Mouse (Mus musculus) heart, embryonic 13.5 days (tissue): ENCODE data around the gene Olfr356. TPM values are rescaled to one million over a fixed set of nuclear protein-coding genes. Genes with fewer than 3 reads are reported as not detected.

ENCODE experiments used
- ATAC-seq: fragments of 200-750 bp; cut with Nextera tagmentation; 2 replicates; pipeline ENCODE4 v1.8.0; 2017; ENCODE audit warnings: moderate TSS enrichment; ENCODE audit not compliant: insufficient number of reproducible peaks, low FRiP score, low TSS enrichment; ENCODE audit errors: extremely low read depth
- H3K27ac ChIP-seq: fragments of 300-500 bp; sonication (generic); replicated peaks from 2 replicates; pipeline ENCODE4 v1.5.1; 2015; ENCODE audit warnings: moderate library complexity, mild to moderate bottlenecking, inconsistent platforms
- H3K27me3 ChIP-seq: fragments of 300-500 bp; sonication (generic); replicated peaks from 2 replicates; pipeline ENCODE4 v1.6.1; 2015; ENCODE audit warnings: mild to moderate bottlenecking, inconsistent platforms
- H3K36me3 ChIP-seq: fragments of 300-500 bp; sonication (generic); 2 replicates; pipeline ENCODE4 v1.6.1; 2015; ENCODE audit warnings: mild to moderate bottlenecking, inconsistent platforms
- H3K4me1 ChIP-seq: fragments of 300-500 bp; sonication (generic); 2 replicates; pipeline ENCODE4 v1.6.1; 2015; ENCODE audit warnings: inconsistent platforms
- H3K4me2 ChIP-seq: fragments of 300-500 bp; sonication (generic); 2 replicates; pipeline ENCODE4 v1.6.1; 2015; ENCODE audit warnings: inconsistent platforms, mild to moderate bottlenecking, moderate library complexity
- H3K4me3 ChIP-seq: fragments of 300-500 bp; sonication (generic); 2 replicates; pipeline ENCODE4 v1.5.1; 2015; ENCODE audit warnings: moderate library complexity, mild to moderate bottlenecking, inconsistent platforms
- H3K9ac ChIP-seq: fragments of 300-500 bp; sonication (generic); 2 replicates; pipeline ENCODE4 v1.6.1; 2015; ENCODE audit warnings: inconsistent platforms, mild to moderate bottlenecking, moderate library complexity
- H3K9me3 ChIP-seq: fragments of 300-500 bp; sonication (generic); 2 replicates; pipeline ENCODE4 v1.6.1; 2016; ENCODE audit warnings: inconsistent platforms
- WGBS: fragments of 180-500 bp; shearing (Covaris S2); methylation state at CpG from one replicate; pipeline ENCODE4 v1.1.7; 2015; ENCODE audit warnings: mixed read lengths; 5-methylcytosine and 5-hydroxymethylcytosine counted together
- polyA plus RNA-seq: library from polyadenylated mRNA; unstranded; fragments of >200 nt; fragmentation: Nextera tagmentation; extraction: Ambion mirVana; gene quantifications from 2 replicates; pipeline ENCODE4 v1.2.1, GENCODE M21; 2015

The Olfr356 gene
- polyA plus RNA-seq, result not detected in 2 replicates

DNA sequence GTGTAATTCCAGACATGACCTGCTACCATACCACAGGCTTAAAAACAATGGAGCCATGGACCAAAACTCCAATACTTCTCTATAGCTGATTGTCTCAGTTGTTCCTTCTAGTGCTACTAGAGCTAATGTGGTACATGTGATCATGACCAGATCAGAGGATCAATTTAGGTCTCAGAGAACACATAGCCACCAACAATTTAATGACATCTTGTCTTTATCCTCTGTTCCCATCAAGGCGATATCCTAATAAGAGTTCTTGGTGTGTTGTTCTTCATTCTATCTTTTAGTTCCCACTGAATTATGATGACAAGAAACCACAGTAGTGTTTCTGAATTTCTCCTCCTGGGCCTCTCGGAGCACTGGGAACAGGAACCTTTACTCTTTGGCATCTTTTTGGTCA lies at the start of gene Olfr356:
Olfr356 (plus strand) TSS at position 301 of the 400 bp plus-strand sequence.
- H3K36me3 ChIP-seq, result no peaks in the 10 kb centered on the region
- no peak within 1 kb of the TSS for H3K4me2 ChIP-seq
- ATAC-seq, result no peak
- no peak within 1 kb of the TSS for H3K4me3 ChIP-seq
- H3K9ac ChIP-seq, result no peak within 1 kb of the TSS
- no peaks in the 10 kb centered on the region for H3K27me3 ChIP-seq
- H3K27ac ChIP-seq, result no peak within 1 kb of the TSS
- H3K4me1 ChIP-seq, result no peaks in the 10 kb centered on the region
- H3K9me3 ChIP-seq, result peaks cover 7% of the 10 kb centered on the region; the same call in 1 of the 2 replicates
- 64% methylated on average over 2 of the region's 2 CpGs for WGBS

DNA sequence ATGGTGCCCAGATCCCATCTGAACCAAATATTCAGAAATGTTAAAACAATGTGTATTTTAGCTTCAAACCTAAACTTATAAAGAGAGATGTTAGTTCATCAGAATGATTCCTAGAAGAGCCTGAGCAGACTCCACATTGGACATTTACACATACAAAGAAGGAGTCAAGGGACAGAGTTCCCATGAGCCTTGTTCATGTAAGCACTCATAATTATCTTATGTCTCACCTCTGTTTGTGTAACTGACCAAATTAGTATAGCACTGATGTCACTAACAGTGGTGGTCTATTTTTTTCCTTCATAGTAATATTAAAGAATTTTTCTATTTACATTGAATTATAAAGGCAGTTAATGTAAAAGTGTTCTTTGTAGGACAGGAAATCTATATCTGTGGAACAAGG lies 44.1 kb upstream of the Olfr356 start, which contains the start of gene Olfr353:
Olfr353 (minus strand) TSS at position 101 of the 400 bp plus-strand sequence.
- ATAC-seq, result no peak
- Histone ChIP-seq H3K4me3 (no peak within 1 kb of the TSS), H3K4me1 (no peaks in the 10 kb centered on the region), H3K36me3 (no peaks in the 10 kb centered on the region), H3K4me2 (no peak within 1 kb of the TSS), H3K27me3 (no peaks in the 10 kb centered on the region), H3K9me3 (0 out of 2 replicates have a peak, but pooled peaks cover 11% of the 10 kb centered on the region), H3K9ac (no peak within 1 kb of the TSS), H3K27ac (no peak within 1 kb of the TSS)

DNA sequence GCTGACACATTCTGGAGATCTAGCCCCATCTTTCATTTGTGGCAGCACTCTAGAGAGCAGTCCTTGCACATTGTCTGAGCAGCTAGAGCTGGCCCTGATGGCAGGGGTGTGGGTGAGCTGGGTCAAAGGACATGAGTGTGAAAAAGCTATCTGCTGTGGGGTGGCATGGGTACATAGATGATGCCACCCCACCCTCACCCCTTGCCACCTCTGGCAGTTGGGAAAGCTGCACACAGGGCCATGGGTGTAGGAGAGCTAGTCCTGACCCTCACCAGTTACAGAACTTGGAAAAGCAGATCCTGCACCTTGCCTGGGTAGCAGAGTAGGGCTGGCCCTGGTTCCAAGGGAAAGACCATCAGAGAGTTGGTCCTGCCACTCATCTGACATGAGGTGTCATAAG lies 39.8 kb upstream of the Olfr356 start:
- no peak for ATAC-seq
- Histone ChIP-seq H3K9ac (no peak overlapping the region), H3K4me3 (no peak overlapping the region), H3K4me1 (no peaks in the 10 kb centered on the region), H3K4me2 (no peak overlapping the region), H3K27ac (no peak overlapping the region), H3K27me3 (no peaks in the 10 kb centered on the region), H3K9me3 (peaks cover 15% of the 10 kb centered on the region; the same call in 1 of the 2 replicates), H3K36me3 (no peaks in the 10 kb centered on the region)

DNA sequence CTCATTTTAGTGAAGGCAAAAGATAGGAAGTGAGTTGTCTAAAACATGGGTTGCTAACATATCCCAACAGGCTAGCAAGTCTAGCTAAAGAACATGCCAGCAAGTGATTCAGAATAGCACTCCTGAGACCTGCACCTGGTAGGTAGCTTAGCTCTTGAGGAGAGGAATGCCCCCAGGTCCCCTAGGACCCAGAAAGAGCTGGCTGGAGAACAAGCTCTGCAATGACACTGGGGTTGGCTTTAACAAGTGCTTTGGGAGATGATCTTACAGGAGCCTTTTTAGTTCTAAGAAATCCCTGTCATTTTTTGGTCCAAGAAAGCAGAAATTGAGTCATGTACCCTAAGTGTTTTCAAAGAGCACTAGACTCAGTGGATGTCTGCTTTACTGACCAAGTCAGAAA lies 31.5 kb upstream of the Olfr356 start, which contains the start of gene Olfr354:
Olfr354 (plus strand) TSS at position 301 of the 400 bp plus-strand sequence.
- Histone ChIP-seq H3K27ac (no peak within 1 kb of the TSS), H3K9ac (no peak within 1 kb of the TSS), H3K9me3 (peaks cover 9% of the 10 kb centered on the region; the same call in 1 of the 2 replicates), H3K4me3 (no peak within 1 kb of the TSS), H3K4me2 (no peak within 1 kb of the TSS), H3K27me3 (no peaks in the 10 kb centered on the region), H3K4me1 (no peaks in the 10 kb centered on the region), H3K36me3 (no peaks in the 10 kb centered on the region)
- ATAC-seq, result no peak

DNA sequence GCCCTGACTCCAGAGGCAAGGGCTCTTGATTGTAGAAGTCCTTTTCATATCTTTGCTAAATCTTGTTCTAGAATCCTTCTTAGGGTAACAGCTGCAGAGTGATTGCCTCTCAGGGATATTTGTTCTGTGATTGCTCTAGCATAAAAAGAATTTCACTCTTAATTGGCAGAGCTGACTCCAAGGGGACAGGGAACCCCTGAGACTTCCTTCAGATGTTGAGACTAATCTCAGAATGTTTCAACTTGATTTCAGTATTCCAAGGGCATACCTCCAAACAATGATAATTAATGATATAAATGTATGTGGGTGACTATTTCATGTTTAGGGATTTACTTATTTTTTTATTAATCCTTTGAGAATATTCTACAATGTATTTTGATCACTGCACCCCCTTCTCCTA lies 8.1 kb upstream of the Olfr356 start, which contains the start of gene Olfr355:
Olfr355 (minus strand) TSS at position 101 of the 400 bp plus-strand sequence.
- Histone ChIP-seq H3K4me3 (no peak within 1 kb of the TSS), H3K4me1 (no peaks in the 10 kb centered on the region), H3K9ac (no peak within 1 kb of the TSS), H3K27ac (no peak within 1 kb of the TSS), H3K36me3 (no peaks in the 10 kb centered on the region), H3K9me3 (0 out of 2 replicates have a peak, but pooled peaks cover 3% of the 10 kb centered on the region), H3K4me2 (no peak within 1 kb of the TSS), H3K27me3 (no peaks in the 10 kb centered on the region)
- no peak for ATAC-seq

Other genes with a start within 250 kb of the Olfr356 start
- not detected in 2 replicates for gene Olfr347, start 205.2 kb upstream of the Olfr356 start, polyA plus RNA-seq
- not detected in 2 replicates for gene Olfr348, start 152.8 kb upstream of the Olfr356 start, polyA plus RNA-seq
- not detected in 2 replicates for gene Olfr50, start 146.6 kb upstream of the Olfr356 start, polyA plus RNA-seq
- not detected in 2 replicates for gene Olfr3, start 120.1 kb upstream of the Olfr356 start, polyA plus RNA-seq
- gene Olfr350, start 90.8 kb upstream of the Olfr356 start, polyA plus RNA-seq, result not detected in 2 replicates
- not detected in 2 replicates for gene Olfr351, start 74.5 kb upstream of the Olfr356 start, polyA plus RNA-seq
- not detected in 2 replicates for gene Olfr352, start 68.7 kb upstream of the Olfr356 start, polyA plus RNA-seq
- gene Olfr353, start 44.2 kb upstream of the Olfr356 start, polyA plus RNA-seq, result not detected in 2 replicates
- not detected in 2 replicates for gene Olfr354, start 31.4 kb upstream of the Olfr356 start, polyA plus RNA-seq
- gene Olfr355, start 8.2 kb upstream of the Olfr356 start, polyA plus RNA-seq, result not detected in 2 replicates
- gene Olfr357, start 56.7 kb downstream of the Olfr356 start, polyA plus RNA-seq, result not detected in 2 replicates
- not detected in 2 replicates for gene Olfr358, start 72.2 kb downstream of the Olfr356 start, polyA plus RNA-seq
- not detected in 2 replicates for gene Olfr360, start 128.6 kb downstream of the Olfr356 start, polyA plus RNA-seq
- gene Olfr361, start 152.2 kb downstream of the Olfr356 start, polyA plus RNA-seq, result not detected in 2 replicates
- not detected in 2 replicates for gene Olfr362, start 180.8 kb downstream of the Olfr356 start, polyA plus RNA-seq
- not detected in 2 replicates for gene Olfr364-ps1, start 202.2 kb downstream of the Olfr356 start, polyA plus RNA-seq